Mouse (Mus musculus): Measurements from ENCODE around the gene Prkrip1.

GRCm38 (mm10) chr5:136146936-136147335 is 51.8 kb downstream of the Prkrip1 start:
- TF ChIP-seq POLR2A (IDR thresholded peaks at IDR 0.05; ENCODE audit: insufficient read depth, low read depth, low read length) (no peak), CTCF (IDR thresholded peaks at IDR 0.05) (no peak)
